Mouse (Mus musculus) thymus, postnatal 4 days (tissue): ENCODE measurements around the gene Gm7971.
"Not testable (repeated sequence)": the region's sequence is repeated elsewhere in the genome, so short reads cannot be mapped to it uniquely, and the experiment has no call there.

Experiments
- DNase-seq: peaks from one replicate; pipeline ENCODE4 v3.0.0; 2021

Gene Gm7971

DNA sequence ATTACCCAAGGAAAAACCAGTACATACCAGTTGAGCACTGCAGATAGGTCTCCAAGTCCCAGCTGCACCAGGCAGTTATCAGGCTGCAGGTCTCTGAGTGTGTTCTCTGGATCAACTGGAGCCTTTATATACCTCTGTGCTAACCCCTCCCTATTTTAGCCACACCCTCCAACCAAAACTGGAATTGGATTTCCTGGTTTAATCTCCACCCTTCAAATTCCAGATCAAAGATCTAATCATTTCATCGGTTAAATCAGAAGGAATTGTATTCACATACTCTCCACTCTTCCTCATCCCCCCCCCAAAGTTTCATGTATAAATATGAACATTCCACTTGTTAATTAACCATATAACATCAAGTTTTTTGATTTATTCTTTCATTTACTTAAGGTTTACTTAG, at the start of gene Gm7971:
Gm7971 (minus strand) TSS at position 101 of the 400 bp plus-strand sequence.
- DNase-seq, result not testable (repeated sequence)
